Mouse (Mus musculus): ENCODE measurements around the gene Cphx3.
"Not testable (repeated sequence)": the region's sequence is repeated elsewhere in the genome, so short reads cannot be mapped to it uniquely, and the experiment has no call there.

Cphx3 gene

DNA sequence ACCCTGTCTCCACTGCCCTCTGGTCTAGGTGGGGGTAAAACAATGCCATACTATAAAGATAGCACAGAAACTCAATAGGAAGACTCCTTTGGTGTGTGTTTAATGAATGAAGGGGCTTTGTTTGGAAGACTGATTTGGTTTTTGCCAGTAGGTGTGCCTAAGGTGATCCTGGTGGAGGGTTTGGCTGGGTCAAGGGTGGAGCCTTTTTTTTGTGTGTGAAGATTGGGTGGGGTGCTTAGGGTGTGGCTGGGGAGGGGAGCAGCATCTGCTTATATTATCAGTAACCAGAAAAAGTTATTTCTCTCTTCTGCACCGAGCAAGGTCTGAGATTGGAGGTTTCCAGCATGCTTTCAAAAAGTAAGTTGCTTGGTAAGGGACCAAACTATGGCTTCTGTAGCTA, at the start of gene Cphx3:
Gene Cphx3 (plus strand): TSS at position 301 of the 400 bp plus-strand sequence.
- DNase-seq (ENCODE audit: low spot score in 2 of 2) = not testable (repeated sequence)

DNA sequence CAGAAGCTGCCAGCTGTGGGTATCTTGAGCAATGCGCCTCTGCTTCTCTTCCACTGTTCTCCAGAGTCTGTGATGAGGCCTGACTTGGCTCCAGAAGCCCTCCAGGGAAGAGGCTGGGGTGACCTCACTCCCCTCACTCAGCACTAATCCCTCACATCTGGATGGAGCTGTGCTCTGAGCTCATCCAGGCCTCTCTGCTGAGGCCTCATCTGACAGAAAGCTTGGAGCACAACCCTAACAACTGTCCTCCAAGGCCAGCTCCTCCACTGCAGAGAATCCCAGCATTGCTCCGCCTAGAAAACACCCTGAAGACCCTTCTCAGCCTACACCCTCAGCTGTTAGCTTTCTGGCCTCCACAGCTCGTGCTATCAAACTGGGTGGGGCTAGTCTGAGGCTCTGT, 47.7 kb upstream of the Cphx3 start:
- not testable (repeated sequence) for DNase-seq (ENCODE audit: low spot score in 2 of 2)

DNA sequence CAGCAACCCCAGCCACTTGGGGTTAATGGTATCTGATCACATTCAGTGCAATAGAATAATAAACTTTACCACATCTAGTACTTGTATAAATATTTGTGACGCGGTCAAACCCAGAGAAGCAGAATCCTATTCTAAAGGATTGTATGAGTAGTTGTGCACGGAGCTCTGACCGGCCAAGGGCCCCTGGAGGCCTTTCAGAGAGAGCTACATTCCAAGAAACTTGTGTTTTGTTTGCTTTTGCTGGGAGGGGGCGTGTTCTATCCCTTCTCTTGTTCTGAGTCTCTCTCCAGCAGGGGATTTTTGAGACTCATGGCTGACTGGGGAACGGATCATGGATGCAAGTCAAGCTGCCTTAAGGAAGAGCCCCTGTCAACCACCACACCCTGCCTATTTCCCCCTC, 46.7 kb upstream of the Cphx3 start:
- DNase-seq (ENCODE audit: low spot score in 2 of 2) = not testable (repeated sequence)

DNA sequence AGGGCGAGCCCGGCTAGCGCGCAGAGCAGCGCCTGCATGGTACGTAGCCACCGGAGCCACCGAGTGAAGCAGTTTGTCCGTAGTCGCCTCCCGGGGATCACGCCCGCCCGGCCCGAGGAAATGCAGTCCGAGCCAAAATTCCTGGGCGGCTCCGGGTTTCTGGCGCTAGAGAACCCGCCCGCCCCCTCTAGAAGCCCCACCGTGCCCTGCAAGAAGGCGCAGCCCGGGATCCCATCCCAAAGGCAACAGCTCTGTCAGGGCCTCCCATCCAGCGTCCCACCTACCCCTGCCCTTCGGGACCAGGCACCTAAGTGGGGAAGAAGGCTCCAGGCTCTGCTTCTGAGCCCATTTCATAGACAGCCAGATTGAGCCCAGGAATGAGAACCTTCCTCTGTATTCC, 39.5 kb upstream of the Cphx3 start, which contains the start of gene Gm9780:
Gene Gm9780 (minus strand): TSS at position 101 of the 400 bp plus-strand sequence.
- DNase-seq (ENCODE audit: low spot score in 2 of 2) = not testable (repeated sequence)

DNA sequence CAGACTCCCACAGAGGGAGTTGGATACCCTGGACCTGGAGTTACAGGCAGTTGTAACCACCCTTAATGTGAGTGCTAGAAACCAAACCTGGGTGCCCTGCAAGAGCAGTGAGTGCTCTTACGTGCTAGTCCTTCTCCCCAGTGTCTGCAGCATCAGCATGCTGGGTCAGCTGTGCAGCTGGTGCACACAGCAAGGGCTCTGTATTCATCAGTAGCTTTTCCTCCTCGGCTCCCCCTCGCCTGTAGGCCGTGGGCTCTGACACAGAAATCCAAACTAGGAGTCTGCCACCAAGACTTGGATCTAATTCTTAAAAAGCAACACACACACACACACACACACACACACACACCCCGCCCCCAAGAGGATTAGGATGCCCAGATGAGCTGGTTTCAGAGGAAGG, 37.1 kb upstream of the Cphx3 start:
- DNase-seq (ENCODE audit: low spot score in 2 of 2) = not testable (repeated sequence)

DNA sequence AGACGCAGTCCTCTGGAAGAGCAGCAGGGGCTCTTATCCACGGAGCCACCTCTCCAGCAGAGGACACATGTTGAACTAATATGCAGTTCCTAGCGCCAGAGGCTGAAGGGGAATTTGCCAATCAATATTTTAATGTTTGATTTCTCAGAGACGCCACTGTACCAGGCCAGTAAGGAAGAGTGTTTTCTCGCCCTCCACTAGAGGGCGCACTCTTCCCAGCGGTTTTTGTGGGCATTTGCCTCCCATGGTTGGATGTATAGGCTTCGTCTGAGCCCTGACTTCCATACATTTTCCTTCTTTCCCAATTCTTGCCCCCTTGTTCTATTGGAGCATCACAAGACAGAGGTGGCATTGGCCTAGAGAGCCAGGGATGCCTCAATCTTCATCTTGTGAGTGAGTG, 35.1 kb upstream of the Cphx3 start:
- not testable (repeated sequence) for DNase-seq (ENCODE audit: low spot score in 2 of 2)

DNA sequence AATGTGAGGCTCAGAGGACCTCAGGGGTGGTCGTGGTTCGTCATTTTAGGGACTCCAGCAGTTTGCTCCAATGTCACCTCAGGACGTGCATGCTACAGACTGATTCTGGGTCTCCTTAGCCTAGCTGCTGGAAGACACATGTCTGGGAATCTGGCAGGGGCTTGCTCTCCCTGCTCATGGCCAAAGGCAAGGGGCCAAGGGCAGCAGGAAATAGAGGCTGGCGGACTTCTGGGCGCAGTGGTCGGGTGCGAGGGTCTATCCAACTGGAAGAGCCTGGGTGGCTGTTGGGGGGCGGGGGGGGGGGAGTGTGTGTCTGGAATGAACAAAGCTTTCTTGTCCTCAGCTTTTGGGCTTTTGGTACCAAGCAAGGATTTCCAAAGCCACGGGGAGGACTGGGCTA, 33.3 kb upstream of the Cphx3 start:
- DNase-seq (ENCODE audit: low spot score in 2 of 2) = not testable (repeated sequence)

DNA sequence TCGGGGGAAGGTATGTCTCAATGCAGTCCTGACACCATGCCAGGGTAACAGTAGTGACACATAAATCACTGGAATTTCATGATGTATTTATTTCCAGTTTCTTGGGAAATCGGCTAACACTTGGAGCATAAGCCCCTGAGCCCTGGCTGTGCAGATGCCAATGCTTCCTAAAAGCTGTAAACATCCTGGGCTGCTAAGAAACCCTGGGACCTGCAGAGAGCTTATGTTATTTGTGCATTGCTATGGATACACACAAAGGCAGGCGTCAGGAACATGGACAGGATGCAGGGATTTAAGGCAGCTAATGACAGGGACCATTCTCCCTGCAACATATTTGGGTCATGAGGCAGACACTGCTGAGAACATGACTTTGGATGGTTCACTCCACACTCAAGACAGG, 23.9 kb upstream of the Cphx3 start:
- not testable (repeated sequence) for DNase-seq (ENCODE audit: low spot score in 2 of 2)

DNA sequence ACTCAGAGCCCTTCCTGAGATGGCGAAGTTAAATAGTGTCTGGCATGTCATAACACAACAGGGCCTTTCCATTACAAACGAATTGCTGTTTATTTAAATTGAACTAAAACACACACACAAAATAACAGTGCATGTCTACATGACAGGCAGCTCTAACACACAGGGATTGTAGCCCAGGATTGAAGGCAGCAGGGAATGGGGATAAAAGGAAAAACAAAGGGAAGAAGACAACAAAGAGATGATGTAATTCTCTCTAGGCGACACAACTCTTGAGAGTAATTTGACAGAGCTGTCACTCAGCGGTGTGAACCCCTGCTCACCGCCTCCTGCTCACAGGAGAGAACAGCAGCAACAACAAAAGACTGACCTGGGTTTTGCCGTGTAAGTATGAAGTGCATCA, 22.7 kb upstream of the Cphx3 start:
- DNase-seq (ENCODE audit: low spot score in 2 of 2) = not testable (repeated sequence)

DNA sequence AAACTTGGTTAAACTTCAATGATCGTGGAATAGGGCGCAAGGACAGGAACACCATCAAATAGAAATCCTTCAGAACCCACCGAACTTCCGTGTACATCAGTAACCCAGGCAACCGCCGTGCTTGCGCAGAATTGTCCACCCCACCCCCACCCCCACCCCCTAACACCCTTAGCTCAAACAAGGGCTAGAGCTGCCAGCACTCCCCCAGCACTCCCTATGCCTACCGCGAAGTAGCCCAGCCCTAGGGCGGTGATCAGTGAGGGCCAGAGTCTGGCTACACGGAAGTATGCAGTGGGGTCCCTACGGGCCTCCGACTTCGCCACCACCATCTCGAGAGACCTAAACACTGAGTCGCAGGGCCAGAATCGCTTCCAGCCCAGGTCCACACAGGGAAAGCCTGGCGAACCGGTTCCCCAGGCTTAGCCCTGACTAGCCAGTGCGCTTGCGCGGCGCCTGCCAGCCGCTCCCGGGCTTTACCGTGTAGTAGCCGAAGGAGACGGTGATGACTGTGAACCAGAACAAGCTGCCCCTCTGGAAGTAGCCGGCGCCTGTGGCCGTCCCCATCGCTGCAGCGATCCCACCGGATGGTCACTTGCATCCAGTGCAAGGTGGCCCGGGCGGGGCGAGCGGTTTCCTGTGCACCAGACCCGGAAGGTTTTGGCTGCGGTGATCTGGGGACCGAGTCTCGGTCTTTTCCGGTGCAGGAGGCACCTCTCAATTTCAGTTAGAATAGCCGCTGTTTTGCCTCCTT, 15.3 kb upstream of the Cphx3 start:
- DNase-seq (ENCODE audit: low spot score in 2 of 2) = not testable (repeated sequence)

DNA sequence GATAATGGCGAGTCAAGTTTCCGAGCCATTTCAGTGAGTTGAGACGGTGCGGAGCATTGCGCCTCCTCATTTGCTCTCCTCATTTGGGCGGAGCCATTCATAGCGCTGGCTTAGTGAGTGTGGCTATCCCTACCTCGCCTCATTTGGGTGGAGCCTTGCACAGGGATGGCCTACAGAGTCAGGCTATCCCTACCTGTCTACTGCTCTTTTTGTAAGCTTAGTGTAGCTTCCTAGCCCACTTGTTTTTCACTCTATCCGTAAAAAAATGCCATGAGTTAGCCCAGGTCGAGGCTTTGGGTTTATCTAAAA, 14.8 kb upstream of the Cphx3 start, which contains the start of gene Tmem254c:
Gene Tmem254c (minus strand): TSS at position 31 of the 309 bp plus-strand sequence.
- not testable (repeated sequence) for DNase-seq (ENCODE audit: low spot score in 2 of 2)

DNA sequence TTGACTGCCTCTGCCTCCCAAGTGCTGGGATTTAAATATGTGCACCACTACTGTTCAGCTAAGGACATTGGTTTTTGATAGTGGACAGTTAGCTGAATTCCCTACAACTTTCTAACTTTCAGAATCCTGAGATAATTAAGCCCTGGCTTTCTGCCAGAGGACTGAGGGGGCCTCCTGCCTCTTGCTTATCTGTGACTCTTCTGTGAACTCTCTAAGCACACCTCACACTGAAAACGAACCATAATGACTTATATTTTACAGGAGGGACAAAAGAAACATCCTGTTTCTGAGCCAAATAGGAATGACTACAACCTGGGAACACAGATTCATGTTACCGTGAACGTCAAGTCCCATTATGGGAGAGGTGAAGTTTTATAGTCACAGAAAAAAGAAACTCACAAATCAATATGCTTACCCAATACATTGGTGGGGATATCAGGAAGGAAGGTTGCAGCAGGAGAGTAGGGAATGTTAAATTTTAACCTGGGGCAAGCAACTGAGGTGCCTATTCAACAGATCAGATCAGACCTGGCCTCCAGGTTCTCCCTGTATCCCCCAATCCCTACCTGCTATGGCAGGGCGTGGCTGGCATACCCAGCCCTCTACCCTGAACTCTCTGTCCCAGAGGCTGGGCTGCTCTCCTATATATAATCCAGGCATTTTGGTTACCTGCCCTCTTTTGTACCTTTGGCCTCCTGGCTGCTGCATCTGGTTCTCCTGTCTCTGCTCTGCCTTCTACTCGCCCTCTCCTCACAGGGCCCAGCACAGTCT, 5.3 kb upstream of the Cphx3 start:
- DNase-seq (ENCODE audit: low spot score in 2 of 2) = not testable (repeated sequence)

DNA sequence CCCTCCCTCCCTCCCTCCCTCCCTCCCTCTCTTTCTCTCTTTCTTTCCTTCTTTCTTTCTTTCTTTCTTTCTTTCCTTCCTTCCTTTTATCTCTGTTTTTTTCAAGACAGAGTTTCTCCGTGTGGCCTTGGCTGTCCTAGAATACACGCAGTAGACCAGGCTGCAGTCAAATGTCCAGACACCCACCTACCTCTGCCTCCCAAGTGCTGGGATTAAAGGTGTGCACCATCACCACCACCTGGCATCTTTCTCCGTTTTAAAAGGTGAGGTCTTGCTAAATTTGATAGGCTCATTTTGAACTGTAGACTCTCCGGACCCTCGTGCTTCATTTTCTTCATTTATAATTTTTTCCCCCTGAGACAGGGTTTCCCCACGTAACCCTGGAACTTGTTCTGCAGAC, 881 bp upstream of the Cphx3 start, which contains the start of gene Cphx2:
Gene Cphx2 (plus strand): TSS at position 301 of the 400 bp plus-strand sequence.
- DNase-seq (ENCODE audit: low spot score in 2 of 2) = not testable (repeated sequence)

DNA sequence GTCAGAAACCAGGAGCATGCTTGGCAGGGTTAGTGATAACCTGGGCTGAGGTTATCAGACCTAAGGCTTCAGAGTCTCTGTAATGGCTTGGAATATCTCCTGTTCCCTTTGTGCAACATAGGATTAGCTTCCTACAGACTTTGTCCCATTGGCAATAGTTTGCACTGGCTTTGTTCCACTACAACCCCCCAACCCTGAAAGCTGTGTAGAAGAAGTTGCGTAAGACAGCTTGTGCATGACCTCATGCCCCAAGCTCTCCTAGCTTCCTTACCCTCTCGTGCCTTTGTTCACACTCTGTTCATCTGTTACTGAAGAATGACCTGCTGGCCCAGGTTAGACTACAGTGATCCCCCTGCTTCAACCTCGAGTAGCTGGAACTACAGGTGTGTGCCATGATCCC, 15.5 kb downstream of the Cphx3 start:
- DNase-seq (ENCODE audit: low spot score in 2 of 2) = not testable (repeated sequence)

DNA sequence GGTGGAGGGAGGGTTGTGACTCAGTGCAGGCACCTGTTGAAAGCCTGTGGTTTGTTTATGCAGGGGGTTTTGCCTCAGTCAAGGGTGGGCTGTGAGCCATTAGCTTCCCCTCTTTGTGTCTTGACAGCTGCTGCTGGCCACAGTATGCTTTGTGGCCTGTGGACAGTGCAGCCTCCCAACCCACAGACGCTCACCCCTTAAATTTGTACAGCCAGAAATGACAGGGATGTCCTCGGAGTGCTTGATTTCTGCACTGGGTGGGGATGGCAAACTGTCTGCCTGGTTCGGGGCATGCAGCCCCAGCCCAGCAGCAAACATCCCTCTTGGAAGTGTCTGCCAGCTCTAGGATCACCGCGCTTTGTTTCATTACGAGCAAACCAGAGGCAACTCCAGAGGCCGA, 36.1 kb downstream of the Cphx3 start, which contains the start of gene Duxbl2:
Gene Duxbl2 (plus strand): TSS at position 200 of the 400 bp plus-strand sequence.
- not testable (repeated sequence) for DNase-seq (ENCODE audit: low spot score in 2 of 2)

DNA sequence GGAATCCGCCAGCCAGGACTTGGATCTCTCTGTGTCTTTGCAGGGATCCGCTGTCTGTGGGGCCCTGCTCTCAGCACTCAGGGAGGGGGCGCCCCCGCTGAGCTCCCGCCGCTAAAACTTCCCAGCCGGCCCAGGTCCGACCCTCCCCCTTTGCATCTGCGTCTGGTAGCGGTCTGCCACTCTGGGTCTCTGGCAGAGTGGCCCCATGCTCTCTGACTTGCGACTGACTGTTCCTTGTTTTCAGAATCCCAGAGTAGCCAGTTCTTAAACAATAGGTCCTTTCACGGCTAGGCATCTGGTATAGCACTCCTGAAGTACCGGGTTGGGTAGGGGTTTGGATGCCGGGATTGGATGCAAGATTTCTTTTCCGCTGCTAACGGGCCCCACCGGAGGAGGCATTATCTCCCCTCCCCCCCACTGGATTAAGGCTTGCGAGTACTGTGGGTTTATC, 36.5 kb downstream of the Cphx3 start:
- not testable (repeated sequence) for DNase-seq (ENCODE audit: low spot score in 2 of 2)

DNA sequence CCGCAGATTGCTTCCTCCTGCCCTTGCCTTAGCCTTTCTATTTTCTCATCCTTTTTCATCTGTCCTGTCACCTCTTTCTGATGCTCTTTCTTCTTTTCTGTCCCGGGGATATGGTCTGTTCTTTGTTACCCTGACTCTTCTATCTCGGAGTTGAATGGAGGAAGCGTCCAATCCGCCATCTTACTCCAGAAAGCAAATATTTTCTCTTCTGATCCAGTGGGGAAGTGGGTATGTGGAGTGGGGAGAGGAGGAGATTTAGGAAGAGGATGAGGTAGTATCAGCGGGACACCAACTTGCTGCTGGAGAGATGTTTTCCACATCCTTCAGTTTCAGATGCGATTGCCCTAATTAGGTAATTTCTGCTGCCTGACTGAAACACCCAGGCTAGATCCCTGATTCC, 37.0 kb downstream of the Cphx3 start:
- not testable (repeated sequence) for DNase-seq (ENCODE audit: low spot score in 2 of 2)

DNA sequence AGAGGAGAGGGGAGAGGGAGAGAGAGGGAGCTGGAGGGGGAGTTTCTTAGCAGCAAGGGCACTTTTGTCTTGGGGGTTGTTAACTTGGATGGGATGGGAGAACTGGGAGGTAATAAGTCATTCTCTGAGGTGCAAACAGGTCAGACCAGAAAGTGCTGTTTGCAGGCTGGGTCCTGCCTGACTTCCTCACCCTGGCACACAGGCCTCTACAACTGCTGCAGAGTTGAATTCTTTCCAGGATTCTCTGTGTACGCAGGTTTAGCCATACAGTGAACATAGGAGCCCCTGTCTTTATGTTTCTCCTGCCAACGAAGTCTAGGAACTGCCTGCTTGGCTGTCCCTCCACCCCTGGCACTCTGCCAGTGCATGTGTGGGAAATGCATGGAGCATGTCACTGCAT, 65.0 kb downstream of the Cphx3 start:
- not testable (repeated sequence) for DNase-seq (ENCODE audit: low spot score in 2 of 2)

DNA sequence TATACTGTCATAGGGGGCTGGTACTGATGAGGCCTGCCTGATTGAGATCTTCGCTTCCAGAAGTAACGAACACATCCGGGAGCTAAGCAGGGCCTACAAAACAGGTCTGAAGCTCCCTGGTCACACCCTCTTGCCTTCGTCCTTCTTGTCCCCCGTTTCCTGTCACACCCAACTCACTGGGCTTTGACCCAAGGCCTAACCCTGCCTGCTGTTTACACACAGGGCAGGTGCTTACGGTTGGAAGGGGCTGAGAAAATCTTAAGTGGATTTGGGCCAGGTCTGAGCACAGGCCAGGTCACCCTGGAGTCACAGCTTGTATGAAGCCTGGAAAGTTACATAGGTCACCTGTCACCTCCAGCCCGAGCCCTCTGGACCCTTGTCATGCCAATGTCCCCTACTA, 73.9 kb downstream of the Cphx3 start:
- DNase-seq (ENCODE audit: low spot score in 2 of 2) = not testable (repeated sequence)

DNA sequence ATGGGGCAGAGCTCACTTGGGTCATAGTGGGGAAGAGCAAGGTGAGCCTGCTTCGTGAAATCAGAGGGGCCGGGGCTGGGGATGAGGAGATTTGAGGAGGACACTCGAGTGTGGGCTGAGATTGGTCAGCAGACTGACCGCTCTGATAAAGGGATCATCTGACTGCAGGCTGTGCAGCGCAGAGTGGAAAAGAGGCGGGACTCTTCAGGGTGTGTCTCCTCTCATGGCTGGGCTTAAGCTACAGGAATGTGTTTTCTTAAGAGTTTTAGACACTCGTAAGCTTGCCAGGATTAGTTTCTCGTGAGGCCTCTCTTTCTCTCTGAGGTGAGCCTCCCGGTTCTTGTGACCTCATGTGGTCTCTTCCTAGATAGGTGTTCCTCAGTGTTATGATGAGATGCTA, 79.1 kb downstream of the Cphx3 start:
- not testable (repeated sequence) for DNase-seq (ENCODE audit: low spot score in 2 of 2)

DNA sequence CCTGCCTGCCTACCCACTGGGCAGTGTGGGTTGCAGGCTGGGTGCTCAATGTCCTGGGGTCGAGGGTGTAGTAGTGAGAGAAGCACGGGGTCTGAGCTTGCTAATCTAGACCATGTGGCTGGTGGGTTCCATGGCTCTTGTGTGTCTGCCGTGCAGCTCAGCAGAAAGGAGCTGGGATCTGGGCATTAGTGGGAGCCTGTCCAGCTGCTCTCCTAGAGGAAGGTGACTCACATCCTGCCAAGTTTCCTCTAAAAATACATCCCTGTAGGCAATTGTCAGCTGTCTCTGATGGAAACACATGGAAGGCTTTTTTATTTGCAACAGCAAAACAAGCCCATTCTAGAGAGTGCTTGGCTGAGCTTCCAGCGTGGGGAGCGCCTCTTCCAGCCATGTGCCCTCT, 80.3 kb downstream of the Cphx3 start:
- not testable (repeated sequence) for DNase-seq (ENCODE audit: low spot score in 2 of 2)

DNA sequence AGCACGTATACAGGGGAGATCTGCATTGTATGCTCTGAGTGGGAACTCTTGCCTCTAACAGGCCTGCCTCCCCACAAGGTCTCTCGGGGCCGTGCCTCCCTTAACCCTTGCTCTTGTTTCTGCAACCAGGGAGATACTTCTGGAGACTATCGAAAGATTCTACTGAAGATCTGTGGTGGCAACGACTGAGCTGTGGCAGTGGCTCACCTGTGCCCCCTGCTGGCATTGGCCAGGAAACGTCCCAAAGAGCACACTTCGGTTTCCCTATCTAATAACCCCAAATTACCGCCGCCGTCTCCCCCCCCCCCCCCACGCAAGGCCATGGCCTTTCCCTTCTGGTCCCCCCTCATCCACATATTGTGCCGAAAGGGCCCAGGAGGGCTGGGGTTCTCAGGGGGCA, 83.2 kb downstream of the Cphx3 start:
- not testable (repeated sequence) for DNase-seq (ENCODE audit: low spot score in 2 of 2)

DNA sequence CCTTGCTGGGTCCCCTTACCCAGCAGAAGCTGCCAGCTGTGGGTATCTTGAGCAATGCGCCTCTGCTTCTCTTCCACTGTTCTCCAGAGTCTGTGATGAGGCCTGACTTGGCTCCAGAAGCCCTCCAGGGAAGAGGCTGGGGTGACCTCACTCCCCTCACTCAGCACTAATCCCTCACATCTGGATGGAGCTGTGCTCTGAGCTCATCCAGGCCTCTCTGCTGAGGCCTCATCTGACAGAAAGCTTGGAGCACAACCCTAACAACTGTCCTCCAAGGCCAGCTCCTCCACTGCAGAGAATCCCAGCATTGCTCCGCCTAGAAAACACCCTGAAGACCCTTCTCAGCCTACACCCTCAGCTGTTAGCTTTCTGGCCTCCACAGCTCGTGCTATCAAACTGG, 91.9 kb downstream of the Cphx3 start:
- DNase-seq (ENCODE audit: low spot score in 2 of 2) = not testable (repeated sequence)

All from right cerebral cortex, adult 2 months (tissue).